Comparison of ENCODE assay signal across 8 mouse cellular contexts in the genomic region with DNA sequence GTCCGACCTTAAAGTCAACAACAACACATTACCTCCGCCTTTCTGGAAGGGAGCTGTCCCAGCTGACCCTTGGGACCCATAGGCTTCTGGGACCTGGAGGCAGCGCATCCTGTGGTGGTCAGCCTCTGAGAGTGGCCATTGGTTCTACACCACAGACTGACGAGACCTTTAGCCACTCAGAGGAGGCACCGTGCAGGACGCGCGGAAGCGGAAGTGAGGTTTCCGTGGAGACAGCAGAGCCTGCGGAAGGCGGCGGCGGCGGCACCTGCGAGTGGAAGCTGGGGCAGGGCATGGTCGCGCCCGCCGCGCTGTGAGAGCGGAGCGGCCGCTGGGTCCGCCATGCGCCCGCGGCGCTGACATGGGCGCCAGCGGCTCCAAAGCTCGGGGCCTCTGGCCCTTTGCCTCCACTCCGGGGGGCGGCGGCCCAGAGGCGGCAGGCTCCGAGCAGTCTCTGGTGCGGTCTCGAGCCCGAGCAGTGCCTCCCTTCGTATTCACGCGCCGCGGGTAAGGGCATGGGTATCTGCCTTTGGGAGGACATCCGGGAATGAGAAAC. TPM values are rescaled to one million over a fixed set of nuclear protein-coding genes. Genes with fewer than 3 reads are reported as not detected.
DNase-seq lines count a peak whose midpoint lies in the region; ATAC-seq and TF ChIP-seq lines count a peak whose summit lies in the region.

A gene (plus strand): TSS at position 227 of the 553 bp plus-strand sequence.

- H3K36me3 ChIP-seq in forebrain, embryonic 13.5 days (ENCODE audit: poor library complexity, severe bottlenecking): peaks cover 62% of the 10 kb centered on the region
- H3K36me3 ChIP-seq in neural tube, embryonic 15.5 days: peaks cover 57% of the 10 kb centered on the region
- H3K36me3 ChIP-seq in thymus, adult 2 months (ENCODE audit: control insufficient read depth, insufficient read depth, low read length): peaks cover 33% of the 10 kb centered on the region

- H3K4me1 ChIP-seq in forebrain, embryonic 13.5 days: peaks cover 40% of the 10 kb centered on the region
- peaks cover 39% of the 10 kb centered on the region for H3K4me1 ChIP-seq in neural tube, embryonic 15.5 days
- H3K4me1 ChIP-seq in thymus, adult 2 months (replicated peaks; ENCODE audit: control insufficient read depth, insufficient read depth, low read length): peaks cover 18% of the 10 kb centered on the region

- H3K9ac ChIP-seq in forebrain, embryonic 13.5 days: peak within 1 kb of the TSS; percentile 95
- peak within 1 kb of the TSS; percentile 95 for H3K9ac ChIP-seq in neural tube, embryonic 15.5 days (replicated peaks)

- peak within 1 kb of the TSS; percentile 95 for H3K4me3 ChIP-seq in forebrain, embryonic 13.5 days
- H3K4me3 ChIP-seq in neural tube, embryonic 15.5 days (replicated peaks): peak within 1 kb of the TSS; percentile 69
- H3K4me3 ChIP-seq in thymus, adult 2 months (ENCODE audit: control insufficient read depth, insufficient read depth, low read length): peak within 1 kb of the TSS; percentile 57

- peak within 1 kb of the TSS; percentile 90 for H3K4me2 ChIP-seq in forebrain, embryonic 13.5 days
- H3K4me2 ChIP-seq in neural tube, embryonic 15.5 days: peak within 1 kb of the TSS; percentile 78

- peak; percentile 96 for ATAC-seq in cerebellum, adult (ENCODE audit: insufficient number of reproducible peaks, low FRiP score, low TSS enrichment)
- ATAC-seq in forebrain, embryonic 13.5 days: peak; percentile 97
- ATAC-seq in neural tube, embryonic 15.5 days (ENCODE audit: low FRiP score): peak; percentile 93

- H3K9me3 ChIP-seq in forebrain, embryonic 13.5 days (replicated peaks): no peaks in the 10 kb centered on the region
- no peaks in the 10 kb centered on the region for H3K9me3 ChIP-seq in neural tube, embryonic 15.5 days (replicated peaks)

- DNase-seq in ES-CJ7 (ENCODE audit: low read depth, low spot score): peak; percentile 93
- peak; percentile 97 for DNase-seq in heart, postnatal 10 days
- peak; percentile 96 for DNase-seq in layer of hippocampus, adult 11-12 months (ENCODE audit: low spot score)
- peak; percentile 97 for DNase-seq in lung, adult 18-20 months
- peak; percentile 92 for DNase-seq in thymus, adult 2 months

- peak within 1 kb of the TSS; percentile 51; the same call in 1 of the 2 replicates for H3K27ac ChIP-seq in forebrain, embryonic 13.5 days
- peak within 1 kb of the TSS; percentile 73 for H3K27ac ChIP-seq in neural tube, embryonic 15.5 days (replicated peaks)
- peak within 1 kb of the TSS; percentile 35; the same call in 1 of the 2 replicates for H3K27ac ChIP-seq in thymus, adult 2 months (ENCODE audit: control insufficient read depth, insufficient read depth, low read length)

- H3K27me3 ChIP-seq in forebrain, embryonic 13.5 days: no peaks in the 10 kb centered on the region
- no peaks in the 10 kb centered on the region for H3K27me3 ChIP-seq in neural tube, embryonic 15.5 days (replicated peaks)
- no peaks in the 10 kb centered on the region for H3K27me3 ChIP-seq in thymus, adult 2 months (ENCODE audit: control insufficient read depth, insufficient read depth, low read length)

- TF ChIP-seq POLR2A in thymus, adult 2 months (IDR thresholded peaks at IDR 0.05; ENCODE audit: control insufficient read depth, extremely low read depth, insufficient read depth, low read length, poor library complexity): peak; percentile 73

- peak; percentile 57; the same call in 1 of the 2 replicates for TF ChIP-seq CTCF in thymus, adult 2 months (IDR thresholded peaks at IDR 0.05; ENCODE audit: borderline replicate concordance, control insufficient read depth, extremely low read depth, insufficient read depth, low read length, poor library complexity)

- WGBS in forebrain, embryonic 13.5 days: under 1% methylated on average over 38 of the region's 46 CpGs
- WGBS in neural tube, embryonic 15.5 days: under 1% methylated on average over 45 of the region's 46 CpGs
- WGBS in thymus, adult 2 months: under 1% methylated on average over 46 of the region's 46 CpGs

- intact Hi-C loops in heart, postnatal 10 days (cut with DNase I): no loop called here

RNA-seq across cellular contexts. Expression of the gene that starts here (rescaled TPM):
- 80.7 and 84.8 TPM in 2 replicates for polyA plus RNA-seq in forebrain, embryonic 13.5 days (2015; fragmentation: Nextera tagmentation; extraction: Ambion mirVana)
- total RNA-seq in heart, postnatal 10 days (2021): 10 to 100 TPM; 25.7 to 26.8 TPM
- polyA plus RNA-seq in neural tube, embryonic 15.5 days (2015; fragmentation: Nextera tagmentation; extraction: Ambion mirVana): 112 and 125 TPM in 2 replicates
- 67.3 and 68.1 TPM in 2 replicates for polyA plus RNA-seq in thymus, adult 2 months (2012; rRNA removed)

Comparison
In these comparisons a context has a peak if more than half of its experiments do, and no peak if none do; other contexts are left out.
1. Peak in every context shown above with its lines: DNase-seq, ATAC-seq, H3K4me3 ChIP-seq and H3K27ac ChIP-seq.